Mouse (Mus musculus) megakaryocyte, embryonic 14.5 days (primary cell): ENCODE data around the gene Spag9.

Experiments used
- FLI1 ChIP-seq: IDR thresholded peaks from 2 replicates; pipeline ENCODE4 v1.6.1; 2012; ENCODE audit warnings: low read length, inconsistent platforms, mixed read lengths
- GATA1 ChIP-seq: IDR thresholded peaks from 3 replicates; pipeline ENCODE4 v1.6.1; 2012; ENCODE audit warnings: mixed read lengths, low read length, inconsistent platforms, borderline replicate concordance

DNA sequence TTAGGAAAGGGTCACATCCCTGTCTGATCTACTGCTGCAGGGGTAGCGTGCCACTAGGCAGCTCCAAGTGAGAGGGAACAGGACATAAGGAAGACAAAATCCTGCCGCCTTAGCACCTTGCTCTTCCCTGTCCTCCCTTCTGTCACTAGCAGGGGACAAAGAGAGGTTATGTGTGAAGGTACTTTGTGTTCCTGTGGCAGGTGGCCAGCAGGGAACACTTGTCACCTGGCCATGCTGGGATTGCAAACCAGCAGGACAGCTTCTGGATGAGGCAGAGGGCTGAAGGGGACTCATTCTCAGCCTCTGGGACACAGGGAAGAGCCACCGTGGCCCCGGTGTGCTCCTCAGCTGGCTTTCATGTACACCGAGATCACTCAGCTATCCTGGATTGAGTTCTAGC lies 175.8 kb downstream of the Spag9 start:
- TF ChIP-seq GATA1 = no peak
- no peak for TF ChIP-seq FLI1
